Mouse (Mus musculus) forebrain, embryonic 12.5 days (tissue): ENCODE measurements around the gene Aff4. TPM values are rescaled to one million over a fixed set of nuclear protein-coding genes. Genes with fewer than 3 reads are reported as not detected.
A peak's percentile ranks its signal among the peaks of the same experiment; 100 is the strongest.
"Not testable (repeated sequence)": the region's sequence is repeated elsewhere in the genome, so short reads cannot be mapped to it uniquely, and the experiment has no call there.

Source experiments
- ATAC-seq: fragments of 200-750 bp; cut with Nextera tagmentation; 2 replicates; pipeline ENCODE4 v1.8.0; 2017; ENCODE audit warnings: moderate TSS enrichment; ENCODE audit not compliant: low FRiP score
- H3K27ac ChIP-seq: fragments of 300-500 bp; sonication (generic); 2 replicates; pipeline ENCODE4 v1.5.1; 2016; ENCODE audit warnings: mild to moderate bottlenecking
- H3K27me3 ChIP-seq: fragments of 300-500 bp; sonication (generic); 2 replicates; pipeline ENCODE4 v1.6.1; 2016; ENCODE audit warnings: mild to moderate bottlenecking
- H3K36me3 ChIP-seq: fragments of 300-500 bp; sonication (generic); replicated peaks from 2 replicates; pipeline ENCODE4 v1.6.1; 2016; ENCODE audit warnings: mild to moderate bottlenecking
- H3K4me1 ChIP-seq: fragments of 300-500 bp; sonication (generic); 2 replicates; pipeline ENCODE4 v1.6.1; 2016
- H3K4me2 ChIP-seq: fragments of 300-500 bp; sonication (generic); 2 replicates; pipeline ENCODE4 v1.6.1; 2016; ENCODE audit warnings: mild to moderate bottlenecking, moderate library complexity
- H3K4me3 ChIP-seq: fragments of 300-500 bp; sonication (generic); replicated peaks from 2 replicates; pipeline ENCODE4 v1.5.1; 2016; ENCODE audit warnings: mild to moderate bottlenecking
- H3K9ac ChIP-seq: fragments of 300-500 bp; sonication (generic); 2 replicates; pipeline ENCODE4 v1.6.1; 2016; ENCODE audit warnings: mild to moderate bottlenecking
- H3K9me3 ChIP-seq: fragments of 300-500 bp; sonication (generic); 2 replicates; pipeline ENCODE4 v1.6.1; 2016
- WGBS: fragments of 180-500 bp; shearing (Covaris S2); methylation state at CpG from one replicate; pipeline ENCODE4 v1.1.7; 2016; 5-methylcytosine and 5-hydroxymethylcytosine counted together
- polyA plus RNA-seq: library from polyadenylated mRNA; unstranded; fragments of >200 nt; fragmentation: Nextera tagmentation; extraction: Ambion mirVana; gene quantifications from 2 replicates; pipeline ENCODE4 v1.2.1, GENCODE M21; 2016

Aff4 gene
- polyA plus RNA-seq, 1 experiment from 2014 or later, result 77.6 TPM

DNA sequence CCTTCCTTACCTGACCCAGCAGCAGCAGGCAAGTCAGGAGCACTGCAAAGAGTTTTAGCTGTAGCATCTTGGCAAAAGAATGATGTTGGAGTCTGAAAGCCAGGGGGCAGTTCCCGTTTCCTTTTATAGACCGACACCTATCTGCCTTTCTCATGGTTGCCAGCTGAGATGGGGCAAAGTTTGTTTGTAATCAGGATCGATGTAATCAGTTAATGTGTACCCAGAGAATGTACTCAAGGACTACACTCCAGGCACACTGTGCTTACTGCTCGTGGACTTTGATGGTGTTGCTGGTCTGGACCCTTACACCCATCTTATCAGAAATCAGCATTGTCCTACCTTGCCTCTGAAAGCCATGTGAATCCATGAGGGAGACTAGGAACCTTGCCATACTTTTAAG lies 72.4 kb downstream of the Aff4 start, which contains the start of gene Leap2:
Gene Leap2, minus strand, starts transcription at position 135 of the 400 bp plus-strand sequence.
- Histone ChIP-seq H3K36me3 (peaks cover 33% of the 10 kb centered on the region), H3K9me3 (no peaks in the 10 kb centered on the region), H3K4me3 (no peak within 1 kb of the TSS), H3K9ac (no peak within 1 kb of the TSS), H3K27me3 (no peaks in the 10 kb centered on the region), H3K4me2 (no peak within 1 kb of the TSS), H3K27ac (no peak within 1 kb of the TSS), H3K4me1 (no peaks in the 10 kb centered on the region)
- 91% methylated on average over 4 of the region's 4 CpGs for WGBS
- no peak for ATAC-seq

DNA sequence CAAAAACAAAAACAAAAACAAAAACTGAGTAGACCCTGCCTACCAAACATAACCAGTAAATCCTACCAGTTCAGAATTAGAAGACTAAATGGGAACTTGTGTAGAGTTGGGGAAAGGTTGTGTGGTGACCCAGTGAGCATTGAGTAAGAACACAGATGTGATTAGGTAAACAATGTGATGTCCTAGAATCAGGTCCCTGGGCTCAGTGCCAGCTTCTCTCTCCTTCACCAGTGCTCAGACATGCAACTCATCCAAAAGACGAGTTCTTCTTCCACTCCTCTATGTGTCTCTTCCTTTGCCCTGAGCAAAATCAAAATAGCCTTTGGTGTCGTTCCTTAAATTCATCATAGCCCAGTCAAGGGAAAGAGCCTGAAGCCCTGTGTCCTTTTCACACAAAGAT lies 74.2 kb downstream of the Aff4 start:
- peaks cover 31% of the 10 kb centered on the region for H3K36me3 ChIP-seq
- no peak overlapping the region for H3K9ac ChIP-seq
- WGBS, result 83% methylated on average over 2 of the region's 2 CpGs
- no peak overlapping the region for H3K4me3 ChIP-seq
- H3K27ac ChIP-seq, result no peak overlapping the region
- H3K4me1 ChIP-seq, result peaks cover 8% of the 10 kb centered on the region
- no peaks in the 10 kb centered on the region for H3K9me3 ChIP-seq
- no peaks in the 10 kb centered on the region for H3K27me3 ChIP-seq
- ATAC-seq, result no peak
- H3K4me2 ChIP-seq, result no peak overlapping the region

DNA sequence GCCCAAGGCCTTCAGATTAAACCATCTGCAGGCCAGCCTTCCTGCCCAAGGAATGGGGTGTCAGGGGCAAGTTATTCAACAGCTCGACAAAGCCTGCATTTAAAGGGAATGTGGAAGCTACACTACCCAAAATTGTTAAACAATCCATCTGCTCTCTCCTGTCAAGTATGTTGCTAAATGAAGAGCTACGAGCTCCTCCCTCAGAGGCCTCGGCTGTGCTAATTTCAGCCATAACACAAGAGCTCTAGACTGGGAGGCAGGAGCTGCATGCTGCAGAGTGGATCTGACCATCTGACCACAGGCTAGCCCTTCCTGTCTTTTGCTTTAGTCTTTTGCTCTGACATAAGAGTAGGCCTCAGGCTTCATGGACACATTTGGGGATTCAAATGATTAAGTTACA lies 74.6 kb downstream of the Aff4 start:
- no peaks in the 10 kb centered on the region for H3K27me3 ChIP-seq
- H3K4me3 ChIP-seq, result no peak overlapping the region
- H3K4me1 ChIP-seq, result peaks cover 12% of the 10 kb centered on the region
- no peak overlapping the region for H3K27ac ChIP-seq
- H3K36me3 ChIP-seq, result peaks cover 26% of the 10 kb centered on the region
- H3K9ac ChIP-seq, result no peak overlapping the region
- H3K9me3 ChIP-seq, result no peaks in the 10 kb centered on the region
- H3K4me2 ChIP-seq, result no peak overlapping the region
- ATAC-seq, result no peak
- 86% methylated on average over 3 of the region's 3 CpGs for WGBS

DNA sequence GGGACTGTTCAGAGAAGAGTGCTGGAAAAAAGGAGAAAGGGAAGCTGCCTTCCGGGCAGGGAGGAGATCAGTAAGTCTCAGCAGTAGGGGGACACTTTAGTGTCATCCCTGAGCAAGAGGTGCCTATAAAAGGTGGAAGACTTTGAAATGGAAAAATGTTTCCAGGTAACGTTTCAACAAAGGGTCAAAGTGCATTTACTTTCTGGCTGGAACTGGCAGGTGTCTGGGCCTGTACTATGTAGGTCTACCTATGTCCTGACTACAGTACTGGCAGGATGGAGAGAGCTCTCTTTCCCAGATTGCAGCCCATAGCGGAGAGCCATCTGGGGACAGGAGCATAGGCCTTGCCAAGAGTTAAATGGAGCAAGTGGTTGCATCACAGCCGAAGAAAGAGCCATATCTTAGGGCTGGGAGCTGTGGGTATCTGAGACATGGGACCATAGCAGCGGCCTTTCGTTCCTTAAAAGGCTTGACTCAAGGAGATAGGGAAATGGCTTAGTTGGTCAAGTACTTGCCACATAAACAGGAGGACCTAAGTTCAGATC lies 75.2 kb downstream of the Aff4 start:
- no peak overlapping the region for H3K27ac ChIP-seq
- peaks cover 25% of the 10 kb centered on the region for H3K36me3 ChIP-seq
- no peak overlapping the region for H3K4me3 ChIP-seq
- H3K9me3 ChIP-seq, result no peaks in the 10 kb centered on the region
- no peaks in the 10 kb centered on the region for H3K27me3 ChIP-seq
- H3K4me2 ChIP-seq, result no peak overlapping the region
- no peak overlapping the region for H3K9ac ChIP-seq
- peaks cover 12% of the 10 kb centered on the region for H3K4me1 ChIP-seq
- WGBS, result 89% methylated on average over 6 of the region's 6 CpGs
- ATAC-seq, result no peak

DNA sequence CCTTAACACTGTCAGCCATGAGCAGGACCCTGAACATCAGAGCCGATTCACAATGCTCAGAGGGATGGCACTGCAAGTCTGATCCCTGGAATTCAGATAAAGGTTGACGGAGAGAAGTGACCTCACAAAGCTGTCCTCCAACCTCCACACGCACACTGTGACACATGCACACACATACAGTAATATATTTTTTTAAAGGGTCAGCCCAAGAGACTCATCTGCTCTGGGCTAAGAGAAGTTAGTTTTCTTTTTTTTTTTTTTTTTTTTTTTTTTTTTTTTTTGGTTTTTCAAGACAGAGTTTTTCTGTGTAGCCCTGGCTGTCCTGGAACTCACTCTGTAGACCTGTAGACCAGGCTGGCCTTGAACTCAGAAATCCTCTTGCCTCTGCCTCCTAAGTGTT lies 76.3 kb downstream of the Aff4 start:
- H3K9me3 ChIP-seq, H3K9ac ChIP-seq, H3K4me2 ChIP-seq, H3K27me3 ChIP-seq, ATAC-seq, H3K4me3 ChIP-seq: not testable (repeated sequence)
- Histone ChIP-seq H3K27ac (0 out of 2 replicates have a peak overlapping the region, but pooled peaks have one; percentile 0), H3K4me1 (peaks cover 18% of the 10 kb centered on the region), H3K36me3 (peaks cover 19% of the 10 kb centered on the region)
- 92% methylated on average over 3 of the region's 3 CpGs for WGBS

DNA sequence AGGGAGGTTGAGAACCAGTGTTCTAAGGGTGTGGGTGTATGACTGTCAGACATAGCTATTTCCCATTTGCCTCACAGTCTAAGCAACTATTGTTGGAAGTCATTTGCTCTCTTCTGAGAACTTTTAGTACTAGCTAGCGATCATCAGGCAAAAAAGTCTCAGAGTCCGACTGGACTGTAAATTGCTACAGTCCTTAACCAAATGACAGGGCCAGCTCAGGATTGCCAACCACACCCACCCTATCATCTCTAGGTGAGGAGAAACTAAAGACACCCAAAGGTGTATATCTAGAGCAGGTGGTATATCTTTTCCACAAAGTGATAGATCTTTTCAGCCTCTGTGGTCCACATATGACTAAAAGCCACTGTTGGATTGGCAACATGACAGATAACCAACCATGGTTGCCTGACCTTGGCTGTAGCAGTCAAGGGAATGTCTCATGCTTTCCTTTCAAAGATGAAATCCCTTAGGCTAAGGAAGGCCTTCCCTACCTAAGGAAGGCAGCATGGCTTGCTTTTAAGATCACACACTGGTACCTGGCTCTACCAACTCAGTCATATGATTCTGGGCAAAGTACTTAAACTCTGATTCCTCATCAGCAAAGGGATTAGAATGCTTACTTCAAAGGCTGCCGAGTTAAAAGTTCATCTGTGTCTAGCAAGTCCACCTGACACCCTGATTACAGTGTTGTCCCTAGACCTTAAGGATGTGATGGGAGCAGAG lies 77.5 kb downstream of the Aff4 start:
- no peak overlapping the region for H3K4me3 ChIP-seq
- no peak overlapping the region for H3K27ac ChIP-seq
- H3K27me3 ChIP-seq, result no peaks in the 10 kb centered on the region
- H3K9ac ChIP-seq, result no peak overlapping the region
- no peaks in the 10 kb centered on the region for H3K9me3 ChIP-seq
- peaks cover 18% of the 10 kb centered on the region for H3K4me1 ChIP-seq
- WGBS, result 93% methylated on average over 3 of the region's 3 CpGs
- no peak overlapping the region for H3K4me2 ChIP-seq
- no peak for ATAC-seq
- H3K36me3 ChIP-seq, result peaks cover 19% of the 10 kb centered on the region

DNA sequence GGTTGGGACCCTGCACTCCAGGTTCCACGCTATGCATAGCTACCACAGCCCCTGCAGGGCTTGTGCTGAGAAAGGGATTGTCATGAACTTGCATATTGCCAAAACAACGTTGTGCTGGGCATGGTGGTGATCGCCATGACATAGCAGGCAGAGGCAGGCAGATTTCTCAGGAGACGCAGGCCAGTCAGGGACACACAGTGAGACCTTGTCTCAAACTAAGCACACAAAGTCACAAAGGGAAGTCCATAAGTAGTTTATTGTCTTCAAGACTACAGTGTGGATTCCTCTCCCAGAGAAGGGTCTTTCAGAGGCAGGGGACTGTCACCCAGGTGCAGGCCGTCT lies 78.1 kb downstream of the Aff4 start:
- H3K27ac ChIP-seq, result no peak overlapping the region
- no peak overlapping the region for H3K4me2 ChIP-seq
- H3K36me3 ChIP-seq, result peaks cover 19% of the 10 kb centered on the region
- H3K9me3 ChIP-seq, result no peaks in the 10 kb centered on the region
- peaks cover 18% of the 10 kb centered on the region for H3K4me1 ChIP-seq
- no peak overlapping the region for H3K9ac ChIP-seq
- ATAC-seq, result no peak
- no peak overlapping the region for H3K4me3 ChIP-seq
- WGBS, result 96% methylated on average over 5 of the region's 5 CpGs
- H3K27me3 ChIP-seq, result 0 out of 2 replicates have a peak, but pooled peaks cover 4% of the 10 kb centered on the region

DNA sequence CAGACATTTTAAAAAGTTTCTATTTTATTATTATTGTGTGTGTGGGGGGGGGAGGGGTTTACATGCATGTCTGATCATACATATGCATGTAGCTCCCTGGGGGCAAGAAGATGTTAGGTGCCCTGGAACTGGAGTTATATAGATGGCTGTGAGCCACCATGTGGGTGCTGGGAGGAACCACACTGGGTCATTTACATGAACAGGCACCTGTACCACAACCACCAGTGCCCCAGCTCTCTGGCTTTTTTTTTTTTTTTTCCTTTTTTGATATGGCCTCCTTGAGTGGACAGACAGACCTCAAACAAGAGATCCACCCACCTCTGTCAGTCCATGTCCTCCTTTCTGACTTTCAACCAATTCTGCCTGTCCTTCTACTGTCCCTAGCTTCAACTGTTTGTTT lies 78.5 kb downstream of the Aff4 start:
- Histone ChIP-seq H3K4me2 (no peak overlapping the region), H3K4me3 (0 out of 2 replicates have a peak overlapping the region, but pooled peaks have one; percentile 96), H3K9ac (no peak overlapping the region), H3K9me3 (no peaks in the 10 kb centered on the region), H3K36me3 (peaks cover 19% of the 10 kb centered on the region), H3K27ac (no peak overlapping the region), H3K27me3 (0 out of 2 replicates have a peak, but pooled peaks cover 4% of the 10 kb centered on the region), H3K4me1 (peaks cover 18% of the 10 kb centered on the region)
- ATAC-seq, result no peak

DNA sequence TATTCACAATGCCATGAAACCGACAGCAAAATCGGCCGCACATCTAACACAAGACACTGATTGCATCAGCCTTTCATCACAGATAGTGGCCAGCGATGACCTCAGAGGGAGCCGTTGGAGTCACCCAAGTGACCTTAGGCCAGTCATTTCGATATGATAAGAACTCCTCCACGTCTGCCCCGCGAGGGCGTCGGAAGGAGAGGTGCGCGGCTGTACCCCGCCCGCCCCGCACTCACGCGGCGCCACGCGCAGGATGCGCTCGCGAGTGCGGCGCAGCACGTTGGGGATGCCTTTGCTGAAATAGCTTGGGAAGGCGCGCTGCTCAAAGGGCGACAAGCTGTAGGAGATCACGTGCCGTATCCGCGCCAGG lies 79.7 kb downstream of the Aff4 start:
- H3K9ac ChIP-seq, result peak overlapping the region; percentile 91
- ATAC-seq, result no peak
- peaks cover 18% of the 10 kb centered on the region for H3K4me1 ChIP-seq
- under 1% methylated on average over 34 of the region's 34 CpGs for WGBS
- peak overlapping the region; percentile 96 for H3K4me3 ChIP-seq
- peak overlapping the region; percentile 66 for H3K27ac ChIP-seq
- H3K36me3 ChIP-seq, result peaks cover 19% of the 10 kb centered on the region
- no peaks in the 10 kb centered on the region for H3K9me3 ChIP-seq
- 0 out of 2 replicates have a peak, but pooled peaks cover 4% of the 10 kb centered on the region for H3K27me3 ChIP-seq
- peak overlapping the region; percentile 89 for H3K4me2 ChIP-seq

DNA sequence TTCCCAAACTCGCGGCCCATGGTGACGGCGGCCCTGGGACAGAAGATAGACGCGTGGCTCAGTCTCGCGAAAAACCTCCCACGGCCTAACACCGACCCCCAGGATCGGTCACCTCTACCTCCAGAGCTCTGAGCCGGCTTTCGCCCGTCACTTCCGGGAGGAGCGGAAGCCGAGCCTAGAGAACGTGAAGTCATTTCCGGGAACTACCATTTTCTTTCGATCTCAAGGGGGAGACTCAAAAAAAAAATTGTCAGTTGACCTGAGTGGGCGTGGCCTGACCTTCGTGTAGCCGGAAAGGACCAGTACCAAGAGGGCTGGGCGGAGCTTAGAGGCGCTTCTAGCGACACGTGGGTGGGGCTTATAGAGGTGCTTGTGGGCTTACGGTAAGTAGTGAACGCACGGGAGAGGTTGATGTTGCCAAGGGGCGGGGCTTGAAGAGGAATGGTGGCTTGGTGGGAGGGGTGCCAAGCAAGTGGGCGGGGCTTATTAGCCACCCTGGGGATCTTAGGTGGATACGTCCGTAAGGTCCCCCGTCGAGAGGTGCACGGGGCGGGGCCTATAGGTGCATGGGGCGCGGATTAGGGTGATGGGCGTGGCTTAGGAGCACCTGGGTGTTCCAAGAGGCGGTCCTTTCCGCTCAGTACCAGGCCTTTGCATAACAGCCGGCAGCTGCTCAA lies 80.2 kb downstream of the Aff4 start, which contains the start of the genes Uqcrq and Gdf9:
Gene Uqcrq, minus strand, starts transcription at position 162 of the 677 bp plus-strand sequence.
Gene Gdf9, plus strand, starts transcription at position 354 of the 677 bp plus-strand sequence.
- H3K36me3 ChIP-seq, result peaks cover 19% of the 10 kb centered on the region
- H3K4me1 ChIP-seq, result peaks cover 18% of the 10 kb centered on the region
- peak within 1 kb of the TSS; percentile 66 for H3K27ac ChIP-seq
- H3K4me3 ChIP-seq, result peak within 1 kb of the TSS; percentile 96
- peak within 1 kb of the TSS; percentile 91 for H3K9ac ChIP-seq
- 0 out of 2 replicates have a peak, but pooled peaks cover 4% of the 10 kb centered on the region for H3K27me3 ChIP-seq
- ATAC-seq, result peak; percentile 97
- under 1% methylated on average over 44 of the region's 44 CpGs for WGBS
- no peaks in the 10 kb centered on the region for H3K9me3 ChIP-seq
- H3K4me2 ChIP-seq, result peak within 1 kb of the TSS; percentile 89

DNA sequence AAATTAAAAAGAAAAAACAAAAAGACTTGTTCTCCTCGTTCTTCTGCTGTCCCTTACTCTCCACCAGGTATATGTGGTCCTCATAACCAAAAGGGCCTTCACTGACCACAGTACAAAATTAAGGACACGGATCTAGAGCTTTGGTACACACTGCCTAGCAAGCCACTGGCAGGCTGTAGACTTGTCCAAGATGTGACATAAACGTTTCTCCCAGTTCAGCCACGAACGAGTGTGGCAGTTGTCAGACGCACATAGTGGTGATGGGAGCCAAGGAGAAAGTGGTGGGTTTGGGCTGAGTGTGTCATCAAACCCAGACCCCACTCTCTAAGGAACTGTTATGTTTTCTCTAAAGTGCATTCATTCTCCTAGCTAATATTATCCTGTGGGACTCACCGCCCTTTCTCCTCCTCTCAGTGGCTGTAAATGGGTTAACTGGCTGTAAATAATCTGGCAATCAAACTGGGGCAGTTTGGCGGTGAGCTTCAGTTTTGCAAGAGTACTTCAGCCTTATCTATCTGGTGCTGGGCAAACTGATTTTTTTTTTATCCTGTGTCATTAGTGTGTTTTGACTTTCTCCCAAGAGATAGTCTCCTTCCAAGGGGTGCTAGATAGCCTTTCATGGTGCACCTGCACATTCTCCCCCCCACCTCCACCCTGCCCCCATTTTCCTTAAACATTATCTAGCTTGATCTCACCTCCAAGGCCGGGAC lies 80.9 kb downstream of the Aff4 start:
- no peak; the same call in 1 of the 2 replicates for ATAC-seq
- Histone ChIP-seq H3K9ac (peak overlapping the region; percentile 45; the same call in 1 of the 2 replicates), H3K27ac (peak overlapping the region; percentile 65), H3K4me3 (peak overlapping the region; percentile 96), H3K36me3 (peaks cover 19% of the 10 kb centered on the region), H3K4me2 (peak overlapping the region; percentile 52), H3K27me3 (0 out of 2 replicates have a peak, but pooled peaks cover 4% of the 10 kb centered on the region), H3K9me3 (no peaks in the 10 kb centered on the region), H3K4me1 (peaks cover 18% of the 10 kb centered on the region)
- 16% methylated on average over 9 of the region's 9 CpGs for WGBS

DNA sequence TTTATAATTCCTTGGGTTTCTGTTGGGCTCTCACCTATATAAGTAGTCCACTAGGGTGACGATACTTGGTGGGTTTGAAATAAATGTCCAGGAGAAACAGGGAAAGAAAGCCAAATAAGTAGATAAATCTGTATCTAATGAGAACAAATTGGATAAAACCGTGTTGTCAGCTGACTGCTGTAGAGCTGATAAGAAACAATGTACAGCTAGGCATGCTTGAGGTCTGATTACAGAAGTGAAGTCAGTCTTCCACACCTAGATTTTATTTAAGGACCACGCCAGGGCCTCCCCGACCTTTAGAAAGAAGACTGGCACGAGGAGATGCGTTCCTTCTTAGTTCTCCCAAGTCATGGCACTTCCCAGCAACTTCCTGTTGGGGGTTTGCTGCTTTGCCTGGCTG lies 82.4 kb downstream of the Aff4 start:
- no peak overlapping the region for H3K27ac ChIP-seq
- ATAC-seq, result no peak
- WGBS, result 69% methylated on average over 6 of the region's 6 CpGs
- no peaks in the 10 kb centered on the region for H3K9me3 ChIP-seq
- peaks cover 18% of the 10 kb centered on the region for H3K4me1 ChIP-seq
- H3K9ac ChIP-seq, result no peak overlapping the region
- H3K36me3 ChIP-seq, result peaks cover 11% of the 10 kb centered on the region
- no peak overlapping the region for H3K4me2 ChIP-seq
- H3K4me3 ChIP-seq, result no peak overlapping the region
- H3K27me3 ChIP-seq, result 0 out of 2 replicates have a peak, but pooled peaks cover 4% of the 10 kb centered on the region
